Mouse (Mus musculus) hindbrain, embryonic 15.5 days (tissue): ENCODE results near the gene Adgrb2. TPM values are rescaled to one million over a fixed set of nuclear protein-coding genes. Genes with fewer than 3 reads are reported as not detected.
A peak's percentile ranks its signal among the peaks of the same experiment; 100 is the strongest.

Experiments used
- ATAC-seq: fragments of 200-750 bp; cut with Nextera tagmentation; 2 replicates; pipeline ENCODE4 v1.8.0; 2017; ENCODE audit warnings: low read depth, moderate number of reproducible peaks, moderate TSS enrichment; ENCODE audit not compliant: low FRiP score
- H3K27ac ChIP-seq: fragments of 300-500 bp; sonication (generic); replicated peaks from 2 replicates; pipeline ENCODE4 v1.5.1; 2015; ENCODE audit warnings: mild to moderate bottlenecking, inconsistent platforms
- H3K27me3 ChIP-seq: fragments of 300-500 bp; sonication (generic); 2 replicates; pipeline ENCODE4 v1.6.1; 2015; ENCODE audit warnings: control low read depth, inconsistent platforms
- H3K36me3 ChIP-seq: fragments of 300-500 bp; sonication (generic); 2 replicates; pipeline ENCODE4 v1.6.1; 2015; ENCODE audit warnings: control low read depth, inconsistent platforms
- H3K4me1 ChIP-seq: fragments of 300-500 bp; sonication (generic); replicated peaks from 2 replicates; pipeline ENCODE4 v1.6.1; 2015; ENCODE audit warnings: control low read depth, inconsistent platforms
- H3K4me2 ChIP-seq: fragments of 300-500 bp; sonication (generic); 2 replicates; pipeline ENCODE4 v1.6.1; 2015; ENCODE audit warnings: moderate library complexity, mild to moderate bottlenecking, inconsistent platforms
- H3K4me3 ChIP-seq: fragments of 300-500 bp; sonication (generic); 2 replicates; pipeline ENCODE4 v1.5.1; 2015; ENCODE audit warnings: mild to moderate bottlenecking, inconsistent platforms
- H3K9ac ChIP-seq: fragments of 300-500 bp; sonication (generic); 2 replicates; pipeline ENCODE4 v1.6.1; 2015; ENCODE audit warnings: inconsistent platforms
- H3K9me3 ChIP-seq: fragments of 300-500 bp; sonication (generic); 2 replicates; pipeline ENCODE4 v1.6.1; 2016; ENCODE audit warnings: control low read depth, inconsistent platforms
- WGBS: fragments of 180-500 bp; shearing (Covaris S2); methylation state at CpG from one replicate; pipeline ENCODE4 v1.1.7; 2015; 5-methylcytosine and 5-hydroxymethylcytosine counted together
- polyA plus RNA-seq: library from polyadenylated mRNA; unstranded; fragments of >200 nt; fragmentation: Nextera tagmentation; extraction: Ambion mirVana; gene quantifications from 2 replicates; pipeline ENCODE4 v1.2.1, GENCODE M21; 2015

Gene Adgrb2
- 16.4 and 17.4 TPM in 2 replicates for polyA plus RNA-seq

- Histone ChIP-seq H3K4me1 (peaks cover 72% of the 10 kb centered on the region), H3K4me3 (peak within 1 kb of the TSS; percentile 84), H3K27ac (peak within 1 kb of the TSS; percentile 84), H3K9ac (peak within 1 kb of the TSS; percentile 88), H3K27me3 (no peaks in the 10 kb centered on the region), H3K36me3 (no peaks in the 10 kb centered on the region), H3K9me3 (no peaks in the 10 kb centered on the region), H3K4me2 (peak within 1 kb of the TSS; percentile 90)
- WGBS, result under 1% methylated on average over 41 of the region's 77 CpGs
- peak; percentile 46 for ATAC-seq
Observed at GRCm38 (mm10) chr4:129984421-129985061, at the start of gene Adgrb2. TSS of gene Adgrb2 (plus strand) at chr4:129984870.

GRCm38 (mm10) chr4:129951359-129951821, 33.3 kb upstream of the Adgrb2 start:
- no peak overlapping the region for H3K4me3 ChIP-seq
- no peak overlapping the region for H3K9ac ChIP-seq
- 83% methylated on average over 6 of the region's 6 CpGs for WGBS
- no peak overlapping the region for H3K27ac ChIP-seq
- no peaks in the 10 kb centered on the region for H3K9me3 ChIP-seq
- H3K4me2 ChIP-seq, result no peak overlapping the region
- ATAC-seq, result no peak
- H3K4me1 ChIP-seq, result no peaks in the 10 kb centered on the region
- no peaks in the 10 kb centered on the region for H3K36me3 ChIP-seq
- no peaks in the 10 kb centered on the region for H3K27me3 ChIP-seq

- H3K4me2 ChIP-seq, result no peak overlapping the region
- no peaks in the 10 kb centered on the region for H3K4me1 ChIP-seq
- no peaks in the 10 kb centered on the region for H3K9me3 ChIP-seq
- no peaks in the 10 kb centered on the region for H3K27me3 ChIP-seq
- no peak overlapping the region for H3K27ac ChIP-seq
- H3K36me3 ChIP-seq, result no peaks in the 10 kb centered on the region
- H3K4me3 ChIP-seq, result no peak overlapping the region
- WGBS, result 52% methylated on average over 5 of the region's 5 CpGs
- no peak overlapping the region for H3K9ac ChIP-seq
- no peak for ATAC-seq
Observed at GRCm38 (mm10) chr4:129952241-129952810, 32.3 kb upstream of the Adgrb2 start.

- WGBS, result 68% methylated on average over 2 of the region's 2 CpGs
- H3K4me2 ChIP-seq, result no peak overlapping the region
Observed at GRCm38 (mm10) chr4:129954527-129954926, 30.1 kb upstream of the Adgrb2 start.

GRCm38 (mm10) chr4:129960180-129960944, 24.3 kb upstream of the Adgrb2 start:
- Histone ChIP-seq H3K4me2 (peak overlapping the region; percentile 90), H3K9ac (peak overlapping the region; percentile 40), H3K4me1 (peaks cover 28% of the 10 kb centered on the region), H3K36me3 (no peaks in the 10 kb centered on the region), H3K27ac (peak overlapping the region; percentile 80), H3K27me3 (no peaks in the 10 kb centered on the region), H3K9me3 (no peaks in the 10 kb centered on the region), H3K4me3 (peak overlapping the region; percentile 44)
- WGBS, result 1% methylated on average over 36 of the region's 37 CpGs
- peak; percentile 86 for ATAC-seq

More at GRCm38 (mm10) chr4:129954527-129954926, 30.1 kb upstream of the Adgrb2 start:
- no peak overlapping the region for H3K4me3 ChIP-seq
- H3K36me3 ChIP-seq, result no peaks in the 10 kb centered on the region
- peaks cover 6% of the 10 kb centered on the region; the same call in 1 of the 2 replicates for H3K4me1 ChIP-seq
- H3K9ac ChIP-seq, result no peak overlapping the region
- no peak overlapping the region for H3K27ac ChIP-seq
- no peak for ATAC-seq
- H3K9me3 ChIP-seq, result no peaks in the 10 kb centered on the region
- no peaks in the 10 kb centered on the region for H3K27me3 ChIP-seq

GRCm38 (mm10) chr4:129965294-129965693, 19.4 kb upstream of the Adgrb2 start:
- no peaks in the 10 kb centered on the region for H3K27me3 ChIP-seq
- 51% methylated on average over 11 of the region's 11 CpGs for WGBS
- peaks cover 50% of the 10 kb centered on the region for H3K4me1 ChIP-seq
- H3K36me3 ChIP-seq, result no peaks in the 10 kb centered on the region
- no peak overlapping the region for H3K4me2 ChIP-seq
- no peak overlapping the region for H3K9ac ChIP-seq
- H3K9me3 ChIP-seq, result no peaks in the 10 kb centered on the region
- peak overlapping the region; percentile 63; the same call in 1 of the 2 replicates for H3K27ac ChIP-seq
- no peak for ATAC-seq
- H3K4me3 ChIP-seq, result no peak overlapping the region

- 4% methylated on average over 10 of the region's 10 CpGs for WGBS
- ATAC-seq, result no peak
- Histone ChIP-seq H3K9ac (no peak overlapping the region), H3K4me3 (no peak overlapping the region), H3K4me1 (peaks cover 48% of the 10 kb centered on the region), H3K4me2 (0 out of 2 replicates have a peak overlapping the region, but pooled peaks have one; percentile 19), H3K36me3 (no peaks in the 10 kb centered on the region), H3K27ac (peak overlapping the region; percentile 63), H3K9me3 (no peaks in the 10 kb centered on the region), H3K27me3 (no peaks in the 10 kb centered on the region)
Observed at GRCm38 (mm10) chr4:129966201-129966600, 18.5 kb upstream of the Adgrb2 start.

GRCm38 (mm10) chr4:129967024-129968014, 17.4 kb upstream of the Adgrb2 start:
- peaks cover 51% of the 10 kb centered on the region for H3K4me1 ChIP-seq
- H3K9ac ChIP-seq, result 0 out of 2 replicates have a peak overlapping the region, but pooled peaks have one; percentile 6
- WGBS, result 10% methylated on average over 12 of the region's 13 CpGs

GRCm38 (mm10) chr4:129970168-129970567, 14.5 kb upstream of the Adgrb2 start:
- Histone ChIP-seq H3K9ac (no peak overlapping the region), H3K27ac (no peak overlapping the region), H3K4me1 (peaks cover 56% of the 10 kb centered on the region), H3K27me3 (no peaks in the 10 kb centered on the region), H3K36me3 (no peaks in the 10 kb centered on the region), H3K9me3 (no peaks in the 10 kb centered on the region), H3K4me2 (no peak overlapping the region), H3K4me3 (no peak overlapping the region)
- 32% methylated on average over 8 of the region's 8 CpGs for WGBS
- ATAC-seq, result no peak

More at GRCm38 (mm10) chr4:129967024-129968014, 17.4 kb upstream of the Adgrb2 start:
- Histone ChIP-seq H3K9me3 (no peaks in the 10 kb centered on the region), H3K4me2 (peak overlapping the region; percentile 29), H3K27me3 (no peaks in the 10 kb centered on the region), H3K36me3 (no peaks in the 10 kb centered on the region), H3K27ac (peak overlapping the region; percentile 85), H3K4me3 (no peak overlapping the region)
- peak; percentile 88 for ATAC-seq

- Histone ChIP-seq H3K9ac (no peak overlapping the region), H3K27ac (no peak overlapping the region), H3K4me1 (peaks cover 49% of the 10 kb centered on the region), H3K27me3 (no peaks in the 10 kb centered on the region), H3K4me3 (no peak overlapping the region), H3K36me3 (no peaks in the 10 kb centered on the region), H3K4me2 (no peak overlapping the region), H3K9me3 (no peaks in the 10 kb centered on the region)
- 45% methylated on average over 11 of the region's 11 CpGs for WGBS
- no peak for ATAC-seq
Observed at GRCm38 (mm10) chr4:129970861-129971260, 13.8 kb upstream of the Adgrb2 start.

- H3K4me3 ChIP-seq, result no peak overlapping the region
- H3K27ac ChIP-seq, result no peak overlapping the region; the same call in 1 of the 2 replicates
- H3K27me3 ChIP-seq, result no peaks in the 10 kb centered on the region
- 40% methylated on average over 7 of the region's 7 CpGs for WGBS
- H3K4me1 ChIP-seq, result peaks cover 38% of the 10 kb centered on the region
- no peaks in the 10 kb centered on the region for H3K9me3 ChIP-seq
- H3K36me3 ChIP-seq, result no peaks in the 10 kb centered on the region
- H3K4me2 ChIP-seq, result no peak overlapping the region
- H3K9ac ChIP-seq, result no peak overlapping the region
- no peak for ATAC-seq
Observed at GRCm38 (mm10) chr4:129971989-129972388, 12.7 kb upstream of the Adgrb2 start.
